Mouse (Mus musculus) intestine, embryonic 15.5 days (tissue): ENCODE data around the gene Rsph6a. TPM values are rescaled to one million over a fixed set of nuclear protein-coding genes. Genes with fewer than 3 reads are reported as not detected.
A peak's percentile ranks its signal among the peaks of the same experiment; 100 is the strongest.

Experiments used
- ATAC-seq: fragments of 200-750 bp; cut with Nextera tagmentation; 2 replicates; pipeline ENCODE4 v1.8.0; 2017; ENCODE audit warnings: moderate TSS enrichment, moderate library complexity
- H3K27ac ChIP-seq: fragments of 300-500 bp; sonication (generic); 2 replicates; pipeline ENCODE4 v1.5.1; 2015; ENCODE audit warnings: mild to moderate bottlenecking, inconsistent platforms
- H3K27me3 ChIP-seq: fragments of 300-500 bp; sonication (generic); replicated peaks from 2 replicates; pipeline ENCODE4 v1.6.1; 2015; ENCODE audit warnings: inconsistent platforms
- H3K36me3 ChIP-seq: fragments of 300-500 bp; sonication (generic); 2 replicates; pipeline ENCODE4 v1.6.1; 2015; ENCODE audit warnings: inconsistent platforms
- H3K4me1 ChIP-seq: fragments of 300-500 bp; sonication (generic); replicated peaks from 2 replicates; pipeline ENCODE4 v1.6.1; 2015; ENCODE audit warnings: inconsistent platforms
- H3K4me2 ChIP-seq: fragments of 300-500 bp; sonication (generic); replicated peaks from 2 replicates; pipeline ENCODE4 v1.6.1; 2015; ENCODE audit warnings: mild to moderate bottlenecking, inconsistent platforms
- H3K4me3 ChIP-seq: fragments of 300-500 bp; sonication (generic); replicated peaks from 2 replicates; pipeline ENCODE4 v1.5.1; 2015; ENCODE audit warnings: inconsistent platforms
- H3K9ac ChIP-seq: fragments of 300-500 bp; sonication (generic); 2 replicates; pipeline ENCODE4 v1.6.1; 2015; ENCODE audit warnings: inconsistent platforms
- H3K9me3 ChIP-seq: fragments of 300-500 bp; sonication (generic); 2 replicates; pipeline ENCODE4 v1.6.1; 2016; ENCODE audit warnings: inconsistent platforms
- WGBS: fragments of 180-500 bp; shearing (Covaris S2); methylation state at CpG from one replicate; pipeline ENCODE4 v1.1.7; 2015; 5-methylcytosine and 5-hydroxymethylcytosine counted together
- polyA plus RNA-seq: library from polyadenylated mRNA; unstranded; fragments of >200 nt; fragmentation: Nextera tagmentation; extraction: Ambion mirVana; gene quantifications from 2 replicates; pipeline ENCODE4 v1.2.1, GENCODE M21; 2015

Gene Rsph6a
- polyA plus RNA-seq, 1 experiment from 2014 or later: not detected

- Histone ChIP-seq H3K27ac (no peak overlapping the region), H3K4me3 (peak overlapping the region; percentile 92), H3K4me2 (peak overlapping the region; percentile 58), H3K9ac (peak overlapping the region; percentile 58; the same call in 1 of the 2 replicates), H3K27me3 (peaks cover 28% of the 10 kb centered on the region), H3K36me3 (no peaks in the 10 kb centered on the region), H3K9me3 (no peaks in the 10 kb centered on the region), H3K4me1 (peaks cover 18% of the 10 kb centered on the region)
- WGBS: 39% methylated on average over 18 of the region's 18 CpGs
- no peak for ATAC-seq
These were observed 32.1 kb upstream of the Rsph6a start for GRCm38 (mm10) chr7:19022189-19022958.

- peak; percentile 73 for ATAC-seq
- peak within 1 kb of the TSS; percentile 69; the same call in 1 of the 2 replicates for H3K27ac ChIP-seq
These were observed 31.1 kb upstream of the Rsph6a start, which contains the start of gene Foxa3 for GRCm38 (mm10) chr7:19023357-19023814. Foxa3 (minus strand) TSS chr7:19023538.

GRCm38 (mm10) chr7:19024096-19024506 lies 30.4 kb upstream of the Rsph6a start, which contains the start of gene Sympk:
Sympk (plus strand) TSS chr7:19024377.
- H3K4me1 ChIP-seq: peaks cover 18% of the 10 kb centered on the region

More at GRCm38 (mm10) chr7:19023357-19023814, 31.1 kb upstream of the Rsph6a start, which contains the start of gene Foxa3:
- Histone ChIP-seq H3K36me3 (no peaks in the 10 kb centered on the region), H3K4me1 (peaks cover 18% of the 10 kb centered on the region), H3K27me3 (peaks cover 28% of the 10 kb centered on the region), H3K4me2 (peak within 1 kb of the TSS; percentile 76), H3K9ac (peak within 1 kb of the TSS; percentile 90), H3K4me3 (peak within 1 kb of the TSS; percentile 92), H3K9me3 (no peaks in the 10 kb centered on the region)
- WGBS: 2% methylated on average over 28 of the region's 30 CpGs

GRCm38 (mm10) chr7:19024581-19025255 lies 29.8 kb upstream of the Rsph6a start:
- H3K4me2 ChIP-seq: peak overlapping the region; percentile 76
- peak overlapping the region; percentile 90 for H3K9ac ChIP-seq
- H3K27ac ChIP-seq: peak overlapping the region; percentile 69
- peak overlapping the region; percentile 92 for H3K4me3 ChIP-seq
- peak; percentile 53 for ATAC-seq
- H3K9me3 ChIP-seq: no peaks in the 10 kb centered on the region
- peaks cover 4% of the 10 kb centered on the region for H3K36me3 ChIP-seq
- peaks cover 28% of the 10 kb centered on the region for H3K27me3 ChIP-seq
- under 1% methylated on average over 35 of the region's 36 CpGs for WGBS
- peaks cover 18% of the 10 kb centered on the region for H3K4me1 ChIP-seq

More at GRCm38 (mm10) chr7:19024096-19024506, 30.4 kb upstream of the Rsph6a start, which contains the start of gene Sympk:
- peak within 1 kb of the TSS; percentile 76 for H3K4me2 ChIP-seq
- peak within 1 kb of the TSS; percentile 90 for H3K9ac ChIP-seq
- no peaks in the 10 kb centered on the region; the same call in 1 of the 2 replicates for H3K36me3 ChIP-seq
- no peaks in the 10 kb centered on the region for H3K9me3 ChIP-seq
- under 1% methylated on average over 45 of the region's 50 CpGs for WGBS
- H3K4me3 ChIP-seq: peak within 1 kb of the TSS; percentile 92
- peak within 1 kb of the TSS; percentile 69 for H3K27ac ChIP-seq
- ATAC-seq: peak; percentile 92
- peaks cover 28% of the 10 kb centered on the region for H3K27me3 ChIP-seq

GRCm38 (mm10) chr7:19028067-19028466 lies 26.4 kb upstream of the Rsph6a start:
- no peaks in the 10 kb centered on the region for H3K9me3 ChIP-seq
- no peak overlapping the region for H3K9ac ChIP-seq
- H3K4me1 ChIP-seq: peaks cover 14% of the 10 kb centered on the region
- H3K36me3 ChIP-seq: peaks cover 32% of the 10 kb centered on the region
- peaks cover 5% of the 10 kb centered on the region for H3K27me3 ChIP-seq
- ATAC-seq: no peak
- H3K27ac ChIP-seq: no peak overlapping the region
- H3K4me2 ChIP-seq: no peak overlapping the region
- H3K4me3 ChIP-seq: no peak overlapping the region

- H3K4me2 ChIP-seq: no peak overlapping the region
- WGBS: 60% methylated on average over 6 of the region's 6 CpGs
- H3K27me3 ChIP-seq: no peaks in the 10 kb centered on the region
- peaks cover 9% of the 10 kb centered on the region for H3K4me1 ChIP-seq
- H3K9me3 ChIP-seq: no peaks in the 10 kb centered on the region
- no peak overlapping the region for H3K9ac ChIP-seq
- no peak overlapping the region for H3K4me3 ChIP-seq
- H3K36me3 ChIP-seq: peaks cover 35% of the 10 kb centered on the region
- H3K27ac ChIP-seq: no peak overlapping the region
- ATAC-seq: peak; percentile 24
These were observed 25.3 kb upstream of the Rsph6a start for GRCm38 (mm10) chr7:19029084-19029653.

GRCm38 (mm10) chr7:19031641-19032040 lies 22.8 kb upstream of the Rsph6a start:
- H3K27me3 ChIP-seq: no peaks in the 10 kb centered on the region

GRCm38 (mm10) chr7:19044616-19045015 lies 9.9 kb upstream of the Rsph6a start:
- no peaks in the 10 kb centered on the region for H3K27me3 ChIP-seq
- no peak overlapping the region for H3K4me2 ChIP-seq
- H3K9ac ChIP-seq: no peak overlapping the region
- H3K9me3 ChIP-seq: no peaks in the 10 kb centered on the region
- no peak overlapping the region for H3K4me3 ChIP-seq
- H3K36me3 ChIP-seq: peaks cover 81% of the 10 kb centered on the region
- H3K4me1 ChIP-seq: no peaks in the 10 kb centered on the region
- 96% methylated on average over 6 of the region's 6 CpGs for WGBS
- H3K27ac ChIP-seq: no peak overlapping the region
- ATAC-seq: no peak

More at GRCm38 (mm10) chr7:19031641-19032040, 22.8 kb upstream of the Rsph6a start:
- H3K4me3 ChIP-seq: no peak overlapping the region
- no peaks in the 10 kb centered on the region for H3K9me3 ChIP-seq
- no peaks in the 10 kb centered on the region for H3K4me1 ChIP-seq
- 83% methylated on average over 4 of the region's 4 CpGs for WGBS
- ATAC-seq: no peak
- no peak overlapping the region for H3K9ac ChIP-seq
- no peak overlapping the region for H3K4me2 ChIP-seq
- peaks cover 46% of the 10 kb centered on the region for H3K36me3 ChIP-seq
- H3K27ac ChIP-seq: no peak overlapping the region

GRCm38 (mm10) chr7:19046286-19047069 lies 8.0 kb upstream of the Rsph6a start:
- no peak overlapping the region for H3K4me2 ChIP-seq
- H3K27me3 ChIP-seq: no peaks in the 10 kb centered on the region
- no peak overlapping the region for H3K4me3 ChIP-seq
- ATAC-seq: no peak
- H3K9ac ChIP-seq: no peak overlapping the region
- peaks cover 78% of the 10 kb centered on the region for H3K36me3 ChIP-seq
- 92% methylated on average over 11 of the region's 11 CpGs for WGBS
- H3K9me3 ChIP-seq: no peaks in the 10 kb centered on the region
- H3K27ac ChIP-seq: no peak overlapping the region
- H3K4me1 ChIP-seq: no peaks in the 10 kb centered on the region

GRCm38 (mm10) chr7:19048006-19048527 lies 6.4 kb upstream of the Rsph6a start:
- WGBS: 82% methylated on average over 14 of the region's 14 CpGs
- H3K4me2 ChIP-seq: no peak overlapping the region
- H3K9ac ChIP-seq: no peak overlapping the region
- H3K27ac ChIP-seq: no peak overlapping the region
- no peaks in the 10 kb centered on the region for H3K4me1 ChIP-seq
- H3K27me3 ChIP-seq: no peaks in the 10 kb centered on the region
- peaks cover 66% of the 10 kb centered on the region for H3K36me3 ChIP-seq
- no peaks in the 10 kb centered on the region for H3K9me3 ChIP-seq
- no peak for ATAC-seq
- no peak overlapping the region for H3K4me3 ChIP-seq

- no peak overlapping the region for H3K9ac ChIP-seq
- WGBS: 85% methylated on average over 5 of the region's 5 CpGs
- no peaks in the 10 kb centered on the region for H3K9me3 ChIP-seq
- H3K4me2 ChIP-seq: no peak overlapping the region
- no peak for ATAC-seq
- no peaks in the 10 kb centered on the region for H3K27me3 ChIP-seq
- no peak overlapping the region for H3K27ac ChIP-seq
- H3K4me3 ChIP-seq: no peak overlapping the region
- H3K36me3 ChIP-seq: peaks cover 58% of the 10 kb centered on the region
- peaks cover 6% of the 10 kb centered on the region; the same call in 1 of the 2 replicates for H3K4me1 ChIP-seq
These were observed 5.2 kb upstream of the Rsph6a start for GRCm38 (mm10) chr7:19049252-19049651.
